Mouse (Mus musculus): Measurements from ENCODE around the gene Oma1. TPM values are rescaled to one million over a fixed set of nuclear protein-coding genes. Genes with fewer than 3 reads are reported as not detected.

Oma1 gene
- total and polyA plus RNA-seq, 3 experiments = 10.4 to 14.3 TPM; not detected in 1

DNA sequence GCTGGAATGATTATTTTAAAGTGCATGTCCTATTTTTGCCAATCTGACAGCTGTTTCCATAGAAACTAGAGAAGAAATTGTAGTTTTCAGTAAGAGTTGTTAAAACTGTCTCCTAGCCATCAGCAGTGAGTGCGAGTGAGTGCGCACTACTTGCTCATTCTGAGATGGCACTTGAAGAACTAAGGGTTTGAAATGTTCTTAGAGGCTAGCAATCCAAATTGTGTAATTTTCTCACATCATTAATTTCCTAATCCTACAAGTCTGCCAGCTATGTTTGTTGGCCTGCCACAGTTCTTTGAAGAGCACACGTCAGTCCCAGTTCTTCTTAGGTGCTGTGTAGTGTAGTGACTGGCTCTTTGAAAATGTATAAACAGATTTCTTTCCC lies 906 bp downstream of the Oma1 start:
- H3K4me1 ChIP-seq (ENCODE audit: control insufficient read depth in 1 of 2, insufficient read depth in 2 of 2, low read length in 2 of 2) = peaks cover 0 to 10% of the 10 kb centered on the region in 2 experiments; a peak in 2 of 4 replicates
- H3K9me3 ChIP-seq (replicated peaks; ENCODE audit: insufficient read depth, low read length) = no peaks in the 10 kb centered on the region
- peak overlapping the region; percentile 66 to 89 for H3K4me3 ChIP-seq (ENCODE audit: control insufficient read depth in 1 of 2, insufficient read depth in 1 of 2, low read depth in 2 of 2, low read length in 2 of 2)
- no peak for TF ChIP-seq MYB (IDR thresholded peaks at IDR 0.05; ENCODE audit: low read depth, low read length)
- no peak for TF ChIP-seq POLR2AphosphoS5 (IDR thresholded peaks at IDR 0.05; ENCODE audit: borderline replicate concordance, low read depth, low read length)
- no peak for TF ChIP-seq ELF1 (IDR thresholded peaks at IDR 0.05; ENCODE audit: low read depth, low read length)
- no peak for TF ChIP-seq ZNF384 (IDR thresholded peaks at IDR 0.05; ENCODE audit: low read depth, low read length)
- TF ChIP-seq GABPA (IDR thresholded peaks at IDR 0.05; ENCODE audit: low read depth, low read length) = no peak
- no peak for TF ChIP-seq TCF12 (IDR thresholded peaks at IDR 0.05; ENCODE audit: low read depth, low read length)
- no peak for TF ChIP-seq UBTF (IDR thresholded peaks at IDR 0.05; ENCODE audit: borderline replicate concordance, insufficient read depth, low read depth, low read length)
- TF ChIP-seq CHD1 (IDR thresholded peaks at IDR 0.05; ENCODE audit: low read depth, low read length) = no peak
- no peak for TF ChIP-seq EP300 (IDR thresholded peaks at IDR 0.05; ENCODE audit: low read depth in 1 of 2, low read length in 2 of 2)
- H3K27ac ChIP-seq (ENCODE audit: control insufficient read depth, low read depth, low read length) = no peak overlapping the region
- peak overlapping the region; percentile 72 for H3K9ac ChIP-seq (ENCODE audit: control insufficient read depth, low read depth, low read length, poor library complexity, severe bottlenecking)
- DNase-seq (ENCODE audit: low read depth, low spot score) = no peak
- H3K27me3 ChIP-seq (ENCODE audit: control insufficient read depth in 1 of 2, insufficient read depth in 2 of 2, low read length in 2 of 2) = no peaks in the 10 kb centered on the region
- H3K36me3 ChIP-seq (ENCODE audit: control insufficient read depth in 1 of 2, insufficient read depth in 2 of 2, low read length in 2 of 2) = peaks cover 0 to 6% of the 10 kb centered on the region in 2 experiments; a peak in 1 of 4 replicates
- no peaks in the 10 kb centered on the region; the same call in 1 of the 2 replicates for H3K79me2 ChIP-seq (ENCODE audit: control insufficient read depth, insufficient read depth, low read length, poor library complexity)

DNA sequence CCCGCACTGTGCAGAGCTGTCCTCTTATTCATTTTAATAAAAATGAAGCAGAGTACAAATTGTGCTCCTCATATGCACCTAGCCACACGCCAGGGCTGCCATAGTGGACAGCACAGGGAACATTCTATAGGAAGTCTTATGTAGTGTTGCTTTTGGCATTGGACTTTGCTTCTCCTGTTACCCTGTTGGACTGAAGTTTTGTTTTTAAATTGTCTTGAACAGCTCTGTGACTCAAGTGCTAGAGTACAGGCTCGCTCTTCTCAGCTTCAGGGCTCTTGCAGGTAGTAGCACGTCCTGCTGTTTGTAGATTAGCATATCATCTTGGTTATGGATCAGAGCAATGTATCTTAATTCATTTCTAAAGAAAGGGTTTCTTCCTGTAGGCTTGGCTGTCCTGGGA lies 2.2 kb downstream of the Oma1 start:
- H3K27ac ChIP-seq (ENCODE audit: control insufficient read depth, low read depth, low read length) = no peak overlapping the region
- no peak for DNase-seq (ENCODE audit: low read depth, low spot score)
- no peaks in the 10 kb centered on the region for H3K27me3 ChIP-seq (ENCODE audit: control insufficient read depth in 1 of 2, insufficient read depth in 2 of 2, low read length in 2 of 2)
- H3K4me3 ChIP-seq (ENCODE audit: control insufficient read depth in 1 of 2, insufficient read depth in 1 of 2, low read depth in 2 of 2, low read length in 2 of 2) = no peak overlapping the region
- TF ChIP-seq ZMIZ1 (IDR thresholded peaks at IDR 0.05; ENCODE audit: low read depth, low read length) = no peak
- TF ChIP-seq BHLHE40 (IDR thresholded peaks at IDR 0.05; ENCODE audit: borderline replicate concordance, low read depth, low read length) = no peak
- no peak for TF ChIP-seq KAT2A (conservative IDR thresholded peaks at IDR 0.05; ENCODE audit: low read depth, low read length)
- TF ChIP-seq ZC3H11A (IDR thresholded peaks at IDR 0.05; ENCODE audit: low read depth, low read length) = no peak
- no peak for TF ChIP-seq HCFC1 (IDR thresholded peaks at IDR 0.05; ENCODE audit: low read depth, low read length)
- no peak for TF ChIP-seq UBTF (IDR thresholded peaks at IDR 0.05; ENCODE audit: borderline replicate concordance, insufficient read depth, low read depth, low read length)
- no peak for TF ChIP-seq MAX (IDR thresholded peaks at IDR 0.05; ENCODE audit: low read length)
- TF ChIP-seq POLR2AphosphoS2 (IDR thresholded peaks at IDR 0.05; ENCODE audit: low read length) = no peak
- TF ChIP-seq JUND (IDR thresholded peaks at IDR 0.05; ENCODE audit: low read depth, low read length) = no peak
- no peak for TF ChIP-seq CHD2 (IDR thresholded peaks at IDR 0.05; ENCODE audit: low read length)
- no peak for TF ChIP-seq MAFK (IDR thresholded peaks at IDR 0.05; ENCODE audit: borderline replicate concordance, low read depth, low read length)
- TF ChIP-seq SIN3A (IDR thresholded peaks at IDR 0.05; ENCODE audit: low read length) = no peak
- TF ChIP-seq MAZ (IDR thresholded peaks at IDR 0.05; ENCODE audit: low read depth, low read length) = no peak
- H3K36me3 ChIP-seq (ENCODE audit: control insufficient read depth in 1 of 2, insufficient read depth in 2 of 2, low read length in 2 of 2) = peaks cover 0 to 6% of the 10 kb centered on the region in 2 experiments; a peak in 1 of 4 replicates
- no peak overlapping the region for H3K9ac ChIP-seq (ENCODE audit: control insufficient read depth, low read depth, low read length, poor library complexity, severe bottlenecking)
- no peaks in the 10 kb centered on the region for H3K9me3 ChIP-seq (replicated peaks; ENCODE audit: insufficient read depth, low read length)
- H3K4me1 ChIP-seq (ENCODE audit: control insufficient read depth in 1 of 2, insufficient read depth in 2 of 2, low read length in 2 of 2) = peaks cover 0 to 10% of the 10 kb centered on the region in 2 experiments; a peak in 2 of 4 replicates
- no peaks in the 10 kb centered on the region; the same call in 1 of the 2 replicates for H3K79me2 ChIP-seq (ENCODE audit: control insufficient read depth, insufficient read depth, low read length, poor library complexity)

Data from MEL (cell line).